Mouse (Mus musculus): Measurements from ENCODE around the gene Cd28.

DNA sequence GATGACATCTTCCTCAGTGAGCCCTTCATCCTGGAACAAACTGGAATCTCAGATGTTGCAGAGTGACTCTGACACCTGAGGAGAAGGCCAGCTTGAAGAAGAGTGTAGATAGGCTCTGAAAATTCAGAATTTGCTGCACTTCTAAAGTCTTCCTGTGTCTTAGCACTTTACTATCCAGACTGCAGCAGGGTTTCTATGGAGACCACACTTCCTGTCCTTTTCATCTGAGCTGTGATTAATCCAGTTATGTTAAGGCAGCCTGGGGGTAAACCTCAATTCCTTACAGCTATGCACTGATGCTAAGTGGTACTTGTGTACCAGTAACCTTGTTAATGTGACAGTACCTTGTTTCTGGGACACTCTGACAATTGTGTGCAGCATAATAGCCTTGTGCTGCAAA lies 77.1 kb downstream of the Cd28 start:
- no peak for TF ChIP-seq CTCF (IDR thresholded peaks at IDR 0.05; ENCODE audit: insufficient read depth, low read depth, low read length)
- no peak for TF ChIP-seq POLR2A (IDR thresholded peaks at IDR 0.05; ENCODE audit: insufficient read depth, low read depth, low read length)

All from olfactory bulb, adult 2 months (tissue).